Mouse (Mus musculus) spleen, postnatal 10 days (tissue): ENCODE results near the gene 6430548M08Rik.

ENCODE experiments used
- DNase-seq, 2 experiments: peaks; one replicate each; pipeline ENCODE4 v3.0.0; 2021 to 2022; ENCODE audit warnings: low spot score in 2 of 2

6430548M08Rik gene

DNA sequence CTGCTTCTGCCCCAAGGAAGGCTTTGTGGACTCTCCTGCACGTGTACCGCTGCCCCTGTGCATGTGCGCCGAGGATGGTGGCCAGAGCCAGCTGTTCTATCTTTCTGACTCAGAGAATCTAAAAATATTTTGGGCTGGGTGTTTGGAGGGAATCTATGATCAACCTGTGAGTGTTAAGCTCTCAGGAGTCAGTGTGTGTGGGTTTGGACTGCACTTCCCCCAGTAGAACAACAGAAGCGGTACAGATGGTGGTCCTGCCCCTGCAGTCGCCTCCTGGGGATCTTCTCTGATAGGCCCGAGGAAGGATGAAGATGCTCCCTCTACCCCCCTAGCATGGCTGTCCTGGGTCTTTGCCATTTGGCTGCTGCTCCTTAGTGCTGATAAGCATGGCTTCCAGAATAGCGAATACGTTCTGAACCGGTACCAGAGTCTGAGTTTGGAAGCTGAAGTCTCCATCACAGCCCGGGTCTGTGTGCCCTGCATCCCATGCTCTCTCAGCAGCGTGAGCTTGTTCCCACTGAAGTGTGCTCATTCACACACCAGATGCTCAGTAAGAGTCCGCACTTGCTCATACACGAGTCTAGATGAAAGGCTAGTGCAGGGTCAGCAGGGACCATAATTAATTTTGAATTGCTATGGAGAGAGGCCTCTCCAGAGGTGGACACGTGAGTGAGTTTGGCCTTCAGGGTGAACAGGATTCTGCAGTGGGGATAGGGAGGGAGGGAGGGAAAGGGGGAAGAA lies 30.1 kb downstream of the 6430548M08Rik start:
- no peak for DNase-seq

- no peak for DNase-seq
Observed at GRCm38 (mm10) chr8:120144652-120145301, 30.8 kb downstream of the 6430548M08Rik start.

DNA sequence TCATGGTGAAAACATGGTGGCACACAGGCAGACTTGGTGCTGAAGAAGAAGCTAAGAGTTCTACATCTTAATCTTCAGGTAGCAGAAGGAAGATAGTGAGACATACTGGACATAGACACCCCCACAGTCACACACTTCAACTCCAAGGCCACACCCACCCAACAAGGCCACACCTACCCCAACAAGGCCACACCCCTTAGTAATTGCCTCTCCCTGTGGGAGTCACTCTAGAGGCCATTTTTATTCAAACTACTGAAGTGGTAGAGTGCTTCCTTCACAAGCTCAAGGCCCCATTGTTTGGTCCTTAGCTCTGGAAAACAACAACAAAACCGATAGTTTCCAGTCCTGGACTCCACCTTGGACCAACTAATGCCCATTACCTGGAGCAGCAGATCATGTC lies 32.1 kb downstream of the 6430548M08Rik start:
- no peak for DNase-seq

- no peak for DNase-seq
Observed at GRCm38 (mm10) chr8:120150028-120150427, 36.1 kb downstream of the 6430548M08Rik start.

GRCm38 (mm10) chr8:120151151-120151550 lies 37.2 kb downstream of the 6430548M08Rik start:
- DNase-seq = no peak

GRCm38 (mm10) chr8:120152636-120153035 lies 38.7 kb downstream of the 6430548M08Rik start:
- DNase-seq = no peak

DNA sequence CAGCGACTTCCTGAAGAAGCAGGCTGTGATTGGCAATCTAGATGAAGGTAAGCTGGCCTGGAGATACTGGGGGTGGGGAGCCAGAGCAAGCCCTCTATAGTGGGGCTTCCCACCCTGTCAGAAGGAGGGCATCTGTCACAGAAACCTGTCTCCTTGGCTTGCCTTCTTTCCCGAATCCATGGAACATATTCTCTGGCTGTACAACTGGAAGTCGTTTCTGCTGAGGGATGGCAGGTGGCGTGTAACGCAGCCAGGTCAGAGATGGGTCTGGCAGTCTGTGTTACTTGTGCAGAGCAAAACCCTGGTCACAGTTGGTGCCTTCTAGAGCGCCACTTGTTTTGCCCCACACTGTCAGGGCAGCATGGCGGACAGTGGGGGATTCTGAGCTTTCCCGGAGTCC lies 46.4 kb downstream of the 6430548M08Rik start:
- no peak for DNase-seq

DNA sequence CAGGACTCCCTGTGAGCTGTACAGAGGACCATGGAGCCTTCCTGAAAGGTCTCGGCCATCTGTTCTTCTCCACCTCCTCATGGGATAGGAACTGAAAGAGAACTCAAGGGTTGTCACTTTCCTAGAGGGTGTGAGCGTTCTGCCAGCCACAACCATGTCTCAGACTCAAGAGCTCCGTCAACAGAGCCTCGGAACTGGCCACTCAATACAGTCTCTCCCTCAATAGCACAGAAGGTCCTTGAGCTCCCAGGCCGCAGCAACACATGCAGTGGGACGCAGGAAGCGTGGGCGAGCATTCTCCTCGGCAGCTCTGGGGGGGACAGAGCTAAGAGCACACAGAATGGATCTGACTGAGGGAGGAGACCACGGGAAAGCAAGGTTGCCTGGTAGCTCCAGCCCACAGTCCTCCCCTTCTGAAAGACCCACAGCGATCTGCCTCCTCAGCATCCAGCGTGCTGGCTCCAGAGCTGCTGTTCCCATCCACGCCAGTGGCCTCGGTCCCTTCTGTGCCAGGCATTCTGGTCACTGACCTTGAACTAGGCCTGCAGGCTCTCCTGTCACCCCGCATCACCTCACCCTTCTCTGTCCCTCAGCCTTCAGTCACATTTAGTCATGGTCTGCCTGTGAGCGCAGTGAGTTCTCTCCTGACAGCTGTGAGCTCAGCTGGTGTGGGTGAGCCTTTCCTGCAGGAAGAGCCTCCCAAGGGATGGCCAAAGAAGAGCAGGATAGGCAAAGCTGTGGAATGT lies 47.9 kb downstream of the 6430548M08Rik start:
- no peak for DNase-seq

DNA sequence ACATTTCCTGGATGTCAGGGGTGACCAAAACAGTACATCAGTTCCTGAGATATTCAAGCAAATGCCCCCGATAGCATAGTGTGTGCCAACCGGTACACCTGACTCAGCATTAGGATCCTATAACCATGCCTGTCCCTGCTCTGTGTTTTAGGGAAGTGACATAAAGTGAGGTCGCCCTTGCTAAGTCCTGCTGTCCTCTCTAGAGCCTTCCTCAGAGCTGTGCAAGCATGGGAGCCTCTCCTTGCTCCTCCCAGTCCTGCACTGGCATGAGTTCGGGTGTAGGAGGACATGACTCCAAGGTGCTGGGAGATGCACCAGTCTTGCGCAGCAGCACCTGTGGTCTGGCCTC lies 48.4 kb downstream of the 6430548M08Rik start:
- DNase-seq = no peak

DNA sequence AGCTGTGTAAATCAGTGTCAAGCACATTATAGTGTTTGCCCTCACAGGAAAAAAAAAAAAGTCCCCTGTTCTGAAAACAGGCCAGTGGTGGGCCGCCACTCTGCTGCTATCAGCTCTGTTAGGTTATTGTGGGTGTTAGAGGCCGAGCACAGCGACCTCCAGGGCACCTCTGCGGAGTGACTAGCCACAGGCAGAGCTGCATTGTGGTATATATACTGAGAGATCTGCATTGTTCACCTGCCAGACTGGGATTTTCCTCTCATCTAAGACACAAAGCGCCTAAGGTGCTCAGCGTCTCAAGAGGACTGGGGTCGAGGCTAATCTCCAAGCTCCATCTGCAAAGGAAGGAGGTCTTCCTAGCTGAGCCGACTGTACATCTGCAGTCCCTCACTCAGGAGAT lies 49.4 kb downstream of the 6430548M08Rik start:
- DNase-seq = no peak

GRCm38 (mm10) chr8:120164026-120164425 lies 50.1 kb downstream of the 6430548M08Rik start:
- DNase-seq = no peak

GRCm38 (mm10) chr8:120167136-120167535 lies 53.2 kb downstream of the 6430548M08Rik start:
- no peak for DNase-seq

DNA sequence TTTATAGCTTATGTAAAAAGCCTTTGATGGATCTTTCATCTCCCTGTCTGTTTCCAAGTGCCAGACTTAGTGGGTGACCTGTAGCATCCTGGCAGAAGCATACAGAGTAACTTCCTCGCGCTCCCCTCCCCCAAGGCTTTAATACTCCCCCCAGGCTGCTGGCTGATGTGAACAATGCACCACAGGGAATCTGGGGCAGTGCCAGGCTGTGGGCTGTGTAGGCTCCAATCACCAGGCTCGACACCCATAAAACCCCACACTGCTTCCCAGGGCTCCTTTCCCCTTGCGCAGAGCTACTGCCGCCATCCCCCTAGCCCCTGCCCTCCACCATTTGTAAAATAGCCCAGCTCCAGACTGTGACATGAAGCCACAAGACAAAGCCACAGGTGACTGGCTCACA lies 53.9 kb downstream of the 6430548M08Rik start:
- DNase-seq = no peak

- no peak for DNase-seq
Observed at GRCm38 (mm10) chr8:120169119-120169518, 55.2 kb downstream of the 6430548M08Rik start.

DNA sequence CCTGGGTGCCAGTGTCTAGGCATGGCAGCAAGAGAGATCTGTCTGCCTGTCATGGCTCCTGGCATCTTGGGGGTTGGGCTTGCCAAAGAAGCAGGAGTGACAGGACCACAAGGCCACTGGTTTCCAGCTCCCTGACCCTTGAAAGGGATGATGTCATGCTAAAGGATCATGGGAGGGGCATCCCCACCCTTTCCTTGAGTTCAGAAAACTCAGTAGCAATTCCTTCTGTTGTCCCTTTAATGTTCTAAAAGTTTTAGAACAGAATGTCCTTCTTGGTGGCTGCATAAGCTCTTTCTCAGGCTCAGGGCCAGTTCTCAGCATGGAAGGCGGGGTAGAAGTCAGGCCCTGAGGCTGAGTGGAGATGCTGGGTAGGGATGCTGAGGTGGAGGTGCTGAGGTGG lies 59.2 kb downstream of the 6430548M08Rik start:
- no peak for DNase-seq

DNA sequence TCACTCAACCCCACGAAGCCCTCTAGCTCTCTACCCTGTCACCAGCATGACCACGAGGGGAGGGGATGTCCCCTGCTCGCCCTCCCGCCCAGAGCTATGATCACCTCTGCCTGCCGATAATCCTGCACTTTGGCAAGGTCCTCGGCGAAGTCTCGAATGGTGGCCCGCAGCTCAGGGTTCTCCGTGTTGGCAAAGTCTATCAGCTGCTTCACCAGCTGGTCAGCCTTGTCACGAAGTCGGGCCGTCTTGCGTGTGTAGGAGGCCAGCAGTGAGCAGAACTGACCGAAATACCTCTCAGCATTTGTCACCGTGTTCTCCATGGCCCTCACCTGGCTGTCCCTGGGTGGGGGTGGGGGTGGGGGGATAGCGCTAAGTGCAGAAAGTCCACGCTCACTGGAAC lies 60.7 kb downstream of the 6430548M08Rik start:
- no peak for DNase-seq

- no peak for DNase-seq
Observed at GRCm38 (mm10) chr8:120176605-120177004, 62.7 kb downstream of the 6430548M08Rik start.

DNA sequence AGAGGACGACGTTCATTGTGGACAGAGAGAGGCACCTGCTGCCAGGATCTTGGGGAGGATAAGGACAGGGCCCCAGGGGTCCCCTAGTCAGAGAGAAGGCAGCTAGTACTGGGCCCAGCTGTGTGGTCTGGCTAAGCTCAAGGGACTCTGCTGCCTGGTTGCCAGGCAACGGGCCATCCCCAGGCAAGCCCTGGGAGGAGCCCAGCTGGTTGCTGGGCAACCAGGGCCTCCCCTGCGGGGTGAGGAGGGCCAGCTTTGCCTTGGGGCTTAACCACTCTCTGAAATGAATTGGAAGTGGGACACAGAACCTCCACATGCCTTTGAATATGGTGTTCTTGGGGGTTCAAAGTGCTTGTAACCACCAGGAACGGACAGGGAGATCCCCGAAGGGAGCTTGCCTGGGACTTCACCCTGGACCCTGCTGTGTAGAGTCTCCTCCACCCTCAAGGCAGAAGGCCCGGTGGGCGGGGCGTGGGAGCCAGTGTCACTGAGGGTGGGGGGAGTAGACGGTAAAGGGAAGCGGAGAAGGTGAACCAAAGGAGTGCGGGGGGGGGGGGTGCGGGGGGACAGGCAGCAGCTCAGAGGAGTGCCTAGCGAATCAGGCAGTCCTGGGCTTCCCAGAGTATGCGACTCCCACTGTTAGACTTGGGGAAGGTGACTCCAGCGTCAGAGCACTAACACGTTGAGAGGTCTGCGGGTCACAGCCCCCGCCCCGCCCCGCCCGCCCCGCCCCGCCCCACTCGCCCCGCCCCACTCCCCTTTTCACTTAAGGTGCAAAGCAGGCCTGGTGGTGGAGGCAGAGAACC lies 63.6 kb downstream of the 6430548M08Rik start, which contains the start of gene Fam92b:
TSS of gene Fam92b (minus strand) at position 149 of the 806 bp plus-strand sequence.
- peak; percentile 17 to 58 for DNase-seq

GRCm38 (mm10) chr8:120178124-120178514 lies 64.2 kb downstream of the 6430548M08Rik start:
- no peak for DNase-seq

GRCm38 (mm10) chr8:120179027-120179431 lies 65.1 kb downstream of the 6430548M08Rik start:
- peak; percentile 79 to 88 for DNase-seq

GRCm38 (mm10) chr8:120180445-120180970 lies 66.6 kb downstream of the 6430548M08Rik start:
- no peak for DNase-seq

GRCm38 (mm10) chr8:120181274-120181673 lies 67.3 kb downstream of the 6430548M08Rik start:
- DNase-seq = no peak
